Mouse (Mus musculus) frontal cortex, postnatal 14 days (tissue): ENCODE results near the gene Rusc2.

Experiments
- DNase-seq, 2 experiments: peaks; one replicate each; pipeline ENCODE4 v3.0.0; 2022; ENCODE audit warnings: low spot score in 2 of 2

The Rusc2 gene

DNA sequence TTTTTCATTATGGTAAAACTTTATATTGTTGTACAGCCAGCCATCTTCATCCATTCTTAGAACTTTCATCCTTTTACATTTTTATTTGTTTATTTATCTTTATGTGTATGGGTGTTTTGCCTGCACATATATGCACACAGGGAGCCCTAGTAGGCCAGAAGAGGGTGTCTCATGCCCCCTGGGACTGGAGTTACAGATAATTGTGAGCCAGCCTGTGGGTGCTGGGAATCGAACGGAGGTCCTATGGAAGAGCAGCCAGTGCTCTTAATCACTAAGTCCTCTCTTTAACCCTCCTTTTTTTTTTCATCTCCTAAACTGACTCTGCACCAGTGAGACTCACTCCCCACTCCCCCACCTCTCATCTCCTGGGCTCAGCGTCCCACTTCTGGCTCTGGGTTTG is 2.8 kb downstream of the Rusc2 start:
- no peak for DNase-seq

DNA sequence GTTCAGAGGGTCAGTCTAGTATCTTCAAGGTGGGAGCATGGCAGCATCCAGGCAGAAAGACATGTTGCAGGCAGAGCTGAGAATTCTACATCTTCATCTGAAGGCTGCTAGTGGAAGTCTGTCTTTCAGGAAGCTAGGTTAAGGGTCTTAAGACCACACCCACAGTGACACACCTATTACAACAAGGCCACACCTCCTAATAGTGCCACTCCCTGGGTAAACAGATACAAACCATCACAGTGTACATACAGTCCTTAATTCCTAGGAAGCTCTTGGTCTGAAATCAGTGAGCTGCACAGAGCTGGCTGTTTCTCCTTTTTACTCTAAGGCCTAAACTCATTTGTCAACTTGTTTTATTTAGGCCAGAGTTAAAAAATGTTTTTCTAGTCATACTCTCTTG is 5.2 kb downstream of the Rusc2 start:
- no peak for DNase-seq

DNA sequence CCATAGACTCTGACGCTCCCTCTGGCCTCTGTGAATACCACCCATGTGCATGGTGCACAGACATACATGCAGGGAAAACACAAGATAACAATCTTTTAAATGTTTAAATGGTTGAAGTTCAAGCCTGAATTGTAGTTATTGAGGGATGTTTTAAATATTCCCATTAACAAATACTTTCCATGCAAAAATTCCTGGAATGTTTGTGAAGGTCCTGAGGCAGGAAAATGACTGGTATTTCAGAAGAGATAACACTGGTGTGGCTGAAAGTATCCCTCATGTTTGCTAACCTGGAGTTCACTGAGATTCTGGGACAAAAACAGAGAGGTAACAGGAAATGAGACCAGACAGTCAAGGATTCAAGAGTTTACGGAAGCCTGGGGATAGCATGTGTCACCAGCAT is 7.6 kb downstream of the Rusc2 start:
- no peak for DNase-seq

DNA sequence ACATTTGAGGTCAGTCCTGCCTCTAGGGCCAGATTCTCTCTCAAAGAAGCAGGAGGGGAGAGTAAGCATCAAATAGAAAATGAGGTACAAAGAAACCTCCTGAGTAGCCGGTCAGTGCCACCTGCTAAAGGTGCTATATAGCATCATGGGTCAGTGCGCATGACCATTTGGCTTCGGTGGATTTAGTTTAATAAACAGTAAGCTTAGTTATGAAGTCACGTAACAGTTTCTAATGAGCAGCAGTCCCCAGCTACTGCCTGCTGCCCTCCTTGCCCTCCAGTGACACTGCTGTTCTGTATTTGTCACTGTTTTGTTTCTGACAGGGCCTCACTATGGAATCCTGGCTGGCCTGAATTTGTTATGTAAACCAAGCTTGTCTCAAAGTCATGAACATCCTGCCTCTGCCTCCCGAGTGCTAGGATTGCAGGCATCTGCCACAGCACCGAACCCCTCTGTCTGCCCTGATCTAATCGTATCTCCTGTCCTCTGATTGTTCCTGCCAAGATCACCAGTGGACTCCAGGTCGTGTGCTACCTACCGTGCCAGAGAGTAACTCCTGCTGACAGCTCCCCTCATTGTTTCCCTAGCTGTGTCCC is 8.2 kb downstream of the Rusc2 start:
- DNase-seq: no peak

DNA sequence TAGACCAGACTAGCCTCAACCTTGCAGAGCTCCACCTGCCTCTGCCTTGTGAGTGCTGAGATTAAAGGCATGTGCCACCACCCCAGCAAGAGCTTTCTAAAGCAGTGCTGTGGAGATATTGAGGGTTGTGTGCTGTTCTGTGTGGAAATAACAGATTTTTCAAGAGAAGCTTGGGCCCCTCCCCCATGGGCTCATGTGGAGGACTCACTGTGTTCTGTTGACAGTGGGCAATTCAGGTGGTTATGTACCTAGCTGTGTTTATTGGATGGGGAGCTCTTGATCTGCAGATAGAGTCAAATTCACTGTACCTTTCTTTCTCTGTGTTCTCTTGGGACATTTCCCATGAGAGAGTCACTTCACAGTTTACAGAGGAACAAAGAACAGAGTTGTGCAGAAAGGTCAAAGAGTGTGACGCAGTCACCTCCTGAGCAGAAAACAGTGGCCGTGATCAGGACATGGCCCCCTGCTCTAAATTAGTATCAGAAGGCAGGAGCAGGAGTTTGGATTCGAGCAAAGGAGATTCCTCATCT is 9.8 kb downstream of the Rusc2 start:
- no peak for DNase-seq

DNA sequence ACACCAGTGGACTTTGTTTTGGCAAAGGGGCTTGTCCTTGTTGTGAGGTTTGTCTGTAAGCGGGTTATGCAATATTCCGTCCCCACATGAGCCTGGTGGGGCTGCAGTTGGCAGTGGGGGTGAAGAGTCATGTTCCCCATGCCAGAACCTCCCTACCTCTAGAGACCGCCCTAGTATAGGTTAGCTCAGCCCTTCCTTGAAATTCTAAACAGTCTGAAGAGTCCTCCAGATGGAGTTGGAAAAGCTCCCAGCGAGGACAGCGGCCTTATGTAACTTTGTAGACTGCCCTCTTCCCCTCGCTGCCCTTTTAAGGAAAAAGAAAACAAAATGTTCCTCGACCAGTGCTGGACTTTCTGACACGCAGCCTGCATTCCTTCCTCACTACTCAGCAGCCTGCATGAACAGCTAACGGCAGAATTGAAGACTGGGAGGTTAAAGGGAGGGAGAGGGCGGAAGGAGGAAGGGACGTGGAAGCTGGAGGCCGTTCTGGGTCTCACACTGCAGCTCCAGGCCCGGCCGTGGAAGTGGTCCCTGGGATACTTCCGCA is 12.6 kb downstream of the Rusc2 start:
- DNase-seq: no peak

DNA sequence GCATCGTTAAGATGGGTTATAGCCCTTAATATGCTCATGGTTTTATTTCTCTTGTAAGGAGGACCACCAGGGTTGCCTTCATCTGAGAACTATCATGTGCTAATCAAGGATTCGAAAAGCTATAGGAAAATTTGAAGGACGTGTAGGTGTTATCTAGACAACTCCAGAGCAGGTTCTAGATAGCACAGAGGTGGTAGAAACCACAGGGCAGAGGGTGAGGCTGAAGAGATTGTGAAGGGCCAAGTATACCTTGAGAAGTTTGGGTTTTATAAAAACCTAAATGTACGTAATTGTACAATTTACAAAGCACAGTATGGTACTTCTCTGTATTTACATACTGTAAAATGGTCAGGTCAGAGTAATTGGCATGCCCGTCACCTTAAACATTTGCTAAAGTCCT is 13.4 kb downstream of the Rusc2 start:
- no peak for DNase-seq

DNA sequence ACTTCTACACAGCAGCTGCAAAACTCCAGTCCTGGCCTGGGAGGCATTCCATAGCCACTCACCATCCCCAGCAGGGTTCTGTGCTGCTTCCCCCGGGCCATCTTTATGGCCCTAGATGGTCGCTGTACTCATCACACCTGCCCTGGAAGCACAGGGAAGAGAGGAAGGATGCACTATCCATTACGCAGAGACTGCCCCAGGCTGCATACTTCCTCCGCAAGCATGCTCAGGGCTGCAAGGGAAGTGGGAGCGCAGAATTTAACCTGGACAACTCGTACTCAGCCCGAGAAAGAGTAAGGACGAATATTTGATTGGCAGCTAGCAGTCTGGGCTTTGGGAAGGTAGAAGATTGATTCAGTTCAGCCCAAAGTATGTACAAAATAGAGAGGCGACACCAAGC is 14.1 kb downstream of the Rusc2 start:
- DNase-seq: no peak

DNA sequence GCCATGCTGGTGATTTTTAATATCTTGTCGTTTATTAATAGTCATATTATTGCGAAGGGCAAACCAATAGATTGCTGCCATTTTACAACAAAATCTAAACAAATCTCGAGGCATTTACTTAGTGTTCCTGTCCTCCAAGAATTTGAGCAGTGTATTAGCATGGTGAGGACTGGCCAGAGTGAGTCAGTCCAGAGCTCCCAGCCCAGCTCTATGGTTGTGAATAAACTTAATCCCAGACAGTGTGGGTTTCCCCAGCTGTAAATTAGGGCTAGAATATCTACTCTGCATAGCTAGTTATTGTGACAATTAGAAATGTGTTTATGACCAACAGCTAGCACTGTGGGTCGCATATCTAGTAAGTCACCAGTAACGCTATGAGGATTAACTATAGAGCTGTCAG is 14.6 kb downstream of the Rusc2 start:
- no peak for DNase-seq

DNA sequence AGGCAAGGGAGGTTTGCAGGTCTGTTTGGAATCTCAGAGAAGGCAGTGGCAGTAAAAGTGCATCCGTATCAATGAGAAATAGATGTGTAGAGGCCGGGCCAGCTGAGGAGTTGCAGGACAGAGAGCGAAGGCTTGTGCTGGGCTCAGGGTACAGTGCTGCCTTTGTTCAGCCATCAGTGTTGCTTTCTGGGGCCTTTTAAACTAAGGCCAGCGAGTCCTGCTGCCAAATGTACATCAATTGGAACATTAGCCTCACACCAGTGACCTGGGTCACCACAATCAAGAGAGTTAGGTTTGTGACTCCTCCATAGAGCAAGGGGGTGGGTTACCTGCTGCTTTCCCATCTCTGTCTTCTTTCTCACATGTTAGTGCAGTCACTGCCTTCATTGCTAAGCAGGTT is 16.2 kb downstream of the Rusc2 start:
- DNase-seq: no peak

DNA sequence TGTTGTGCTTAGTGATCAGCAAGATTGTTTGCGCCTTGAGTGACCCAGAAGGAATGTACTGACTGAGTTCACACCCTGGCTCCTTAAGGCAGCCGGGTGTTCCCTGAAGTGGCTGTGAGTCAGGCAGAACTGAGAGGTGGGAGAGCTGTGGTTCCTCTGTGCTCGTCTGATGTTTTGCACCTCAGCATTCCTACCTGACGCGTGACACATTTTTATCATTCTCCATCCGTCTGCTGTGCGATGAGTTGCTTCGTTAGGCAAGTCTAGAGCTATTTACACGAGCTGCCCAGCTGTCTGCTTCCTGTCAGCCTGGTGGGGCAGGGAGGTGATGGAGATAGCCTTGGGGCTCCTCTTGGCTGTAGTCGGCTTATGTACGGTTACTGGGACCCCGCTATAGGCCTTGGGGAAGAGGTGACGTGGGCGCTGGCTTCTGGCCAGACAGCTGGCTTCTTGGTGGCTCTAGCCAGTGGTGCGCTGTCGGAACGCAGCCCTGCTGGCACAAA is 17.1 kb downstream of the Rusc2 start:
- no peak for DNase-seq

DNA sequence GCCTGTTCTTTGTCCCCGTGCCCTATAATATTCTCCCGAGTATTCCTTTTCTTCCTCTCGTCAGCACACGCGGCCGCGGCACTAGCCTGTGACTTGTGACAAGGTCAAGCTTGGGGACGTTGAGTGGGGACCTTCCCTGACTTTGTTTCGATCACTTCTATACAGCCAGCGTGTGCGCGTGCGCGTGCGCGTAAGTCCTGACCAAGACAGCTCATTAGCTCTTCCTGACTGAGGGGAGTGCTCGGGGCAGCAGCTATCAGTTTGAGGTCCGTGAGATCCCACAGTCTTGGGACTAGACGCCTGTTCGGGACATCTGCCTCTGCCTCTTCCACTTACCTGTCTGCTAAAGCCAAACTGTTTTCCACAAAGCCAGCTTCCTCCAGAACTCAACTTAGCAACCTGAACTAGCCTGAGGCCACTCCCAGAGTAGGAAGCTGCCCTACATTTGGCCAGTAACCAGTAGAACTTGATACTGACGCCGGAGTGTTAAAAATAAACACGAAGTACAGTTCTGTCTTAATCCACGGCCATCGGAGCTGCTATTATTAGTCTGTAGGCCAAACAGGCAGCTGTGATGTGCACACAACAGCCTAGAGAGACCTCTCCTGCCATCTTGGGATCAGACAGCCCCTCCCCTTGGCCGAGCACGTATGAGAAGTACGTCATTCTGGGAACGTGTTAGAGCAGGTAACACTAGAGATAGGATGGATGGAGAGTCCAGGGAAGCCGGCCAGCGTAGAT is 17.8 kb downstream of the Rusc2 start:
- no peak for DNase-seq

DNA sequence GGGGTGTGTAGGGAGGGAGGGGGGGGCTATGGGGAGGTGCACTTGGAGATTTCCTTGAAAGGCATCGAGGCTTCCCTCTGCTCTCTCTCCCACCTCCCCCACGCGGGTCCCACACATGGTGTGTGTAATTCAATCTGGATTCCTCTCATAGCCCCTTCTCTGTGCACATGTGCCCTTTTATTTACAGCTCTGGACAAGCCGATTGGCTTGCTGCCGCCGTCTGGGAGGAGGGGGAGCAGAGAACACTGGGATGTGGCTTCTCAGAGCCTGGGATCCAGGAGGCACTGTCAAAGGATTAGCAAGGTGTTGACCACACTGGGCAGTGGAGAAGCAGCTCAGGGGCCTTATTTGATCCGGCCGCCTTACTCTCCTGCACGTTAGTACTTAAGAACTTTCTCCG is 19.2 kb downstream of the Rusc2 start:
- DNase-seq: no peak

DNA sequence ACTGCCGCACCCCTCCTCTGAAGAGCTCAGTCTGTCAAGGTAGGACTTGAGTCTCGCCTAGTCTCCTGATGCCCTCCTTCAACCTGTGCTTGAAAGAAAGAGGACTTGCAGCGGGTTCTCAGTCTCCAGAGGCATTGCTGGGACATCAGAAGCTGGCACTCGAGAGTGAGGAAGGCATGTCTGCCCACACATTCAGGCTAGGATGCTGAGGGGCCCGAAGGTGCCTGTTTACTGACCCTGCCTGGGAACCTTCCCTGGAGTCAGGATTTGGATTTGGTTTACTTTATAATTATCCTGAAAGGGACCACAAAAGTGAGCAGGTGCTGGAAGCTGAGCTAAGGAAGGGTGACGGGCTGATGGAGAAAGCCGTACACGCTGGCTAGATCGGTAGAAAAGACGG is 19.7 kb downstream of the Rusc2 start:
- DNase-seq: no peak

DNA sequence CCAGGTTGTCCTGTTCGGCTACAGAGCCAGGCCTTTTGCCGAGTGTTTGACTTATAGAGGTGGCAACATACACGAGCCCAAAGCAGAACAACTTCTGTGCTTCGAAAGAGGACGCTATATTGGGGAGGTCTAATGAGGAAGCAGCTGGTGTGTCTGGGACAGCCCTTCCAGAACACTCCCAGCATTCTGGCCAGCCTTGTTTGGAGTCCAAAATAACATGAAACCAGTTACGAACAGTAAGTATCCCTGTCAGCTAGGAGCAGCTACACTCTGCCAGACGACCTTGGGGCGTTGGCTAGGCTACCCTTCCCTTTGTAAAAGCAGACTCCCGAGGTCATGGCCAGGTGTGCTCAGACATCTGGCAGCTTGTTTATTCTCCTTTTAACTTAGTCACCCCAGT is 20.4 kb downstream of the Rusc2 start:
- no peak for DNase-seq

DNA sequence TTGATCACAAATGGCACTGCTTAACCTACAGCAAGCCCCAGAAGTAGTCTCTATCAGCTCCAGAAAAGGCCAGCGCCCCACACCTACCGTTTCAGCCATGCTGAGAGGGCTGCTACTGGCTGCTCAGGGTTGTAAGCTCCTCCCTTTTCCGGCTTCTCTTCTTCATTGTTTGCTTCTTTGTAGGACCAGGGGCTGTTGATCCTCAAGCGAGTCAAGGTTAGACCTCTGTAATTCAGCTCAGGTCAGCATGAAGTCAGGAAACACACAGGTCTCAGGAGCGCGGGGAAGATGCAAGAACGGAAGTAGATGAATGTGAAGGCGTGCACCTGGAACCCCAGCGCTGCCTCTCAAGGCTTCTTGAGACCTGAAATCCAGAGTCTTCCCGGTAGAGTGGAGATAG is 22.9 kb downstream of the Rusc2 start:
- DNase-seq: no peak

DNA sequence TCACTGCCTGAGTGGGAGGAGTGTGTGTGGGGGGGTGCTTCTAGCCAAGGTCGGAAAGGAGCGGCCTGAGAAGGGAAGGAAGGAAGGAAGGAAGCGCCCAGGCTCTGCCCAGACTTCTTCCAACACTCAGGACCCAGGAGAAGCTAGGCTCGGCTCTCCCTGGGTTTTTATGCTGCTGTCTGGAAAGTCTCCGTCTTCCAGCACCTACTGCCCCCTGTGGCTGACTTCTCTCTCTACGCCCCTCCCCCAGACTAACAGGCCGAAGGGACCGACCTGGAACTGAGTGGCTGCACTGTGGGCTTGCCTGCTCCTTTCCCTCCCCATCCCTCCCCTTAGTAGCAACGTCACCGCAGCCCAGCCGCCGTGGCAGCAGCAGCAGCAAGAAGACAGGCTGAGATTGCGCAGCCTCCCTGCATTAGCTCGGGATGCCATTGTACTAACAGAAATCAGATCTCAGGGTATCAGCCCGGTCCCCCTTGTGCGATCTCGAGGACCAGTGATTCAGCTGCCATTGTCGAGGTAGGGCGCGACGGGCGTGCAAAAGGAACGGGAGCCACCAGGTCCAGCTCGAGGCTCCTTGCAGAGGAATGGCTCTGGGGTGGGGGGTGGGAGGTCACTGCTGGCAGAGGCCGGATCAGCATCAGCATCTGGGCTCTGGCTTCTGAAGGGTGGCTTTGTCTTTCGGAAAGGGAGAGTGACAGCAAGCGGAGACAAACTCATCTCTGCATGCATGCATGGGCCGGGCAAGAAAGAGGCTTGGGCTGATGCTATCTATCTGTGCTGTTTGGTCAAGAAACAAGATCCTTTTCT is 24.6 kb downstream of the Rusc2 start:
- peak; percentile 64 for DNase-seq

DNA sequence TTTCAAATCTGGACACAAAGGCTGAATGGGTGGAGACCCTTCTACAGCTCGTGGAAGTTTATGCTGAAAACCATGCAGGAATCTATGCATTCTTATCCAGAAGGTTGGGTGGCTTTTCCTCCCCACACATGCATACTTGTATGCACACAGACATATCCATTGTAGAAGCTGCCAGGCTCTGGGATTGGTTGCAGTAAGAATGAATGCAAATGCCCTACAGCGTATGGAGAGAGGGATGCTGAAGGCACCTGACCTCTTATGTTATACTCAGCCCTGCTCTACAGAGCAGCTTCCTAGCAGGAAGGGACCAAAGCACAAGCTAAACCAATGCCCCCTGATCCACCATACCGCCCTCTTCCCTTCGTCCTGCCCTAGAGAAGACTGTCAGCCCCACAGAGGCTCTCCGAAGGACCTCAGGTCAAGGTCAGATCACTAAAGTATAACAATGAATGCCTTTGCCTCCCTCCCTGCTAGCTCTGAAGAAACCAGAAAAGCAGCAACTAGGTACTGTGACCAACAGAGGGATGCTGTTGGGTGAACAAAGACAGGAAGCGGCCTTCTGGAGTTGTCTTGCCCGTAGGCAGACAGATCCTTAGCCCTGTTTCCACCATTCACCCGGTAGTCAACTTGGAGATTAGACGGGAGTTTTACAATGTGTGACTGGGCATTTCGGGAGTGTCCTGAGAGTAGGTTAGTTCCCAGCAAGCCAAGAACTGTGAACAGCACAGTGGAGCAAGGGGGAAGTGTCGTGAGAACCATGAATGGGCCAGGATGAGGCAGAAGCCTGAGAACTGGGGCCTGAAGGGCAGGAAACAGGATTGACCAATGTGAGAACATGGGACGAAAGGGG is 25.5 kb downstream of the Rusc2 start:
- DNase-seq: no peak

DNA sequence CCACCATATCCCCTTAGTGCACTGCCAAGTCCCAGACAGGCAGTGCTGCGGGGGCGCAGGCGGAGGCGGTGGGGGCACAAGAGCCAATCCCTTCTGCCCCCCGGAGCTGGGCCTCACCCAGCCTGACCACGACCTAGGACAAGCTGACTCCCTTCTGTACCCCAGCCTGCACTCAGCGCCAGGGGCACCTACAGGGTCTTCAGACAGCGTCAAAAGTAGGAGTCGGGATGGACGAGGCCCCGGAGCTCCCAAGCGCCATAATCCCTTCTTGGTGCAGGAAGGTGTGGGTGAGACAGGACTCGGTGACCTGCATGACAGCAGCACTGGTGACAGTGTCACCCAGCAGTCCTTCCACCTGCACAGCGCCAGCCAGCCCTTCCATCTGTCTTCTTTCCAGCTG is 33.0 kb downstream of the Rusc2 start:
- DNase-seq: no peak

DNA sequence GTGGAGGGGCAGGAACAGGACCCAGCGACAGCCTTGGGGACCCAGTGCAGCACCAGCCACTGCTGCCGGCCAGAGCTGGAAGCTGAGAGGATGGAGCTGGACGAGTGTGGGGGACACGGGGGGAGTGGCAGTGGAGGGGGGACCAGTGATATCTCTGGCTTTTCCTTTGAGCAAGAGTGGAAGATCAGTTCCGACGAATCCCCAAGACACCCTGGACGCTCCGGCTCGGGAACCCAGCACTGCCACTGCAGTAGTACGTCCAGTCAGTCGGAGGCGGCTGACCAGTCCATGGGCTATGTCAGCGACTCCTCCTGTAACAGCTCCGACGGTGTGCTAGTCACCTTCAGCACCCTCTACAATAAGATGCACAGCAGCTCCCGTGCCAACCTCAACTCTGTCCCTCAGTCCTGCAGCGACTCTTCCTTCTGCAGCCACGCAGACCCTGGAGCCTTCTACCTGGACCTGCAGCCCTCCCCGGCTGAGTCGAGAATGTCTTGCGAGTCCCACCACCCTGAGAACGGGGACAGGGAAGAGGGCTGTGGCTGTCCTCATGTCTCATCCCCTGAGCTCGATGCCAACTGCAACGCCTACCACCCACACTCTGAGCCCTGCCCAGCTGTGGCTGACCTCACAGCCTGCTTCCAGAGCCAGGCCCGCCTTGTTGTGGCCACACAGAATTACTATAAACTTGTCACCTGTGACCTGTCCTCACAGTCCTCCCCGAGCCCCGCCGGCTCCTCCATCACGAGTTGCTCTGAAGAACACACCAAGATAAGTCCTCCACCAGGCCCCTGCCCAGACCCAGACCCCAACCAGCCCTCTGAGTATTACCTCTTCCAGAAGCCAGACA is 33.7 kb downstream of the Rusc2 start:
- no peak for DNase-seq
